Mouse (Mus musculus): Measurements from ENCODE around the gene Plxna4.

The Plxna4 gene

DNA sequence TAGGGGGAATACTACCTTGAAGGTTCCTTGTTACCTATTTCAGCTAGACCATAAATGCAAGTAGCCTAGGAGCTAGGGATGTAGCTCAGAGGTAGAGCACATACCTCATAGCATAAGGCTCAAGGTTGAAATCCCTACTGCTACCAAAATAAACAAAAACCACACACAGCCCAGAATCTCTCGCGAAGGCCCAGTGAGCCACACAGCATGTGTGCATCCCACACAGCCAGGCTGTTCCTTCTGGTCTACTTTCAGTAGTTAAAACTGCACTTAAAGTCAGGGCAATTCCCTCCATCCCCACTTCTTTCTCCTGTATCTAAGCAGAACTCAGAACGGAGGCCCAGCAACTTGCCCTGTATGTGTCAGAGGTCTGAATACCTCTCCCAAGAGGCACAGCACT, 116.4 kb downstream of the Plxna4 start:
- no peak for DNase-seq

DNA sequence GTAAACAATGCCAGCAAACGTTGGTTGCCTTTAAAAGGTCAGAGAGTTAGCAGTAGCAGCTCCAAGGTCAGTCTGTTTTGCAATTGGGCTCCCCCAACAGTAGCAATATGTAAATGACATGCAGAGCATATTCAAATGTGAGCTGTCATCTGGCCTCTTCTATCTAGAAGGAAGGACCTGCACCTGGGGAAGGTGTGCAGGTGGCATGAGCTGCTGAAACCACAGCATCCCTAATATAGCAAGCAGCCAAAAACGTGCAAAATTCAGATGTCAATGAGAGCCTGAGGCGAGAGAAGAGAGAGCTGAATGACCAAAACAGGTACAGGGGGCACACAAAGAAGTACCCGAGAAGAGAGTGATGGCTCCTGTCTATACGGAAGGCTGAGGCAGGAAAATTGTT, 118.8 kb downstream of the Plxna4 start:
- no peak for DNase-seq

DNA sequence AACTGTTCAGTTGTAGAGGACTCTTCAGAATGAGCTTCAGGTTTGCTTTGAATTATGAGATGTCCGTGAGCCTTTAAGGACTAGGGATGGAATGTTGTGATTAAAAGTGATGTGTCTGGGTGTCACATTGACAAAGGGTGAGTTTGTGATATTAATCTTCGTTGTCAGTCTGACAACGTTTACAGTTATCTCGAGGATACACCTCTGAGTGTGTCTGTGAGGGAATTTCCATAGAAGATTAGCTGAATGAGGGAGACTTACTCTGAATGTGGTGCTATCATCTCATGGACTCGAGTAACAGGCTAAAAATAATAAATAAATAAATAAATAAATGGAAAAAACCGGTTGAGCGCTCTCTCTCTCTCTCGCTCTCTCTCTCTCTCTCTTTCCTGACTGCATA, 122.9 kb downstream of the Plxna4 start:
- no peak for DNase-seq

DNA sequence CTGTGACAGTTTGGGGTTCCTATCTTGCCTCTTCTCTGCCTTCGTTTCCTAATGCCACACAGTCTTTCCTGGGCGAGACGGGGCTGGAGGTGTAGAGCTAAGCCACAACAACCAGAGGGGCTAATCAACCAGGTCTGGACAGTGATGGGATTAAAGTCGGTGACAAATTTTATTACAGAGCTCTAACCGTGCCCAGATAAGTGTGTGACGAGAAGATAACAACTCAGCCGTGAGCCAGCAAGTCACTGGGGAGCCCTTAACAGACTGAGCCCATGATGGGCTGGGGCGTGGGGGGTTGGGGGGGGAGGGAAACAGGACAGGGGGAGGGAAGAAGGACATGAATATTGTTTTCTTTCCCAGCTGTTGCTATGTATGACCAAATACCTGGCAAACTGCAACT, 123.4 kb downstream of the Plxna4 start:
- no peak for DNase-seq

DNA sequence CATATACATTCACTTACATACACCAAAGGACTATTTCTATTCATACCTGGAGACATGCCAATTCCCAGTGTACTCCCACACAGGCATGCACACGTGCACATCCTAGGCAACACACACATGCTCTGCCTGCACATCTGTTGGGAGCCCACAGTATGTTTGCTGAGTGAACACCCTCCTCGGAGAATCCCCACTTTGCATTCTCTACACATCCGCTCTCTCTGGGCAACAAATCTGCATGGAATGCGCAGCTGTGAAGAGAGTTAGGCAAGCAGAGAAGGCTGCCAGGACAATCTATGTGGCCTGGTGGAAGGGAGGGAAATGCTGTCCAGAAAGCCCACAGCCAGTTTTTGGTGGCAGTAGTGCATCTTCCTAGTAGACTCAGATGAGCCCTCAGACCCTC, 123.9 kb downstream of the Plxna4 start:
- peak; percentile 47 for DNase-seq

DNA sequence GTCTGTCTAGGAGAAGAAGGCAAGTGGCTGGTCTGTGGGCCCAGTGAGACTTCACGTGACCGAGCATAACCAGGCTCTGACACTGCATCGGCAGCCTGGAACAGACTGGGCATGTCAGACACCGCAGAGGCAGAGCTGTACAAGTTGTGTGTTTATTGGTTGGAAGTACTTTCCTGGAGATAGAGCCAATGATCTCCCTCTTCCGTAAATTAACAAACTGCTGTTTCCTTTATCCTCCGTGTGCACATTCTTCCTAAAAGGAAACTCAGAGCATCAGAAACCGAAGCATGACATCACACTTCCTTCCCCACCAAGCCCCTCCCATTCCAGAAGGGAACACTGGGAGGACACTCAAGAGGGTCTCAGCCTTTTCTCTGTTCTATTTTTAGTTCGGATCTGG, 127.6 kb downstream of the Plxna4 start:
- peak; percentile 76 for DNase-seq

DNA sequence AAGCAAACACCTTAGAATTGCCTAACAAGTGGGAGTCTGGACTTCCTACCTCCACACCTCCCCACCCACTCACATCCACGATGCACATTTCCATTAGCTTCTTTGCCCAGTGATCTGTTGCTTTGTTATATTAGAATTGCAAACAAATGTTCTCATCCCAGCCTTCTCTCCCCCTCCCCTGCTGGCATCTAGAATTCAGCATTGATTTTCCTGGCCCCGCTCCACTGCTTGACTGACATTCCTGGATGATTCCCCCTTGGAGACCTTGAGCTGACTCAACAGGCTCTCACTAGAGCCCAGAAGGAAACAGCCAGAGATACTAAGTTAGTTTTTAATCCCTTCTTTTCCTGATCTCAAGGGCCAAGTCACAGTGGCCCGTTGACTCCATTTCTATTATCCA, 131.4 kb downstream of the Plxna4 start:
- DNase-seq: peak; percentile 40

DNA sequence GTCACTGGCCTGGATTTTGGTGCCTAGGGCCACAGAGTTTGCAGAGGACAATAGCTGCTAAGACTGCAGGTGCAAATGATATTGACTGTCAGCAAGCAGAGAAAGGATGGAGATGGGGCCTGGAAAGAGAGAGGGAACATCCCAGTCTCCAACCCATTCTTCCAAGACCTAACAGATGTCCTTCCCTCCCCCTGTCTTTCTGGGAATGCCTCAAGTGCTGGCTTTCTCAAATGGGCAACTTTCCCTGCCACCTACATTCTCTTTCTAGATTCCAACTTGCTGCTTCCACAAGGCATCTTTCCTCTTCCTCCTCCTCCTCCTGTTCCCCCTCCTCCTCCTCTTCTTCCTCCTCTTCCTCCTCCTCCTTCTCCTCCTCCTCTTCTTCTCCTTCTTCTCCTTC, 136.1 kb downstream of the Plxna4 start:
- no peak for DNase-seq

DNA sequence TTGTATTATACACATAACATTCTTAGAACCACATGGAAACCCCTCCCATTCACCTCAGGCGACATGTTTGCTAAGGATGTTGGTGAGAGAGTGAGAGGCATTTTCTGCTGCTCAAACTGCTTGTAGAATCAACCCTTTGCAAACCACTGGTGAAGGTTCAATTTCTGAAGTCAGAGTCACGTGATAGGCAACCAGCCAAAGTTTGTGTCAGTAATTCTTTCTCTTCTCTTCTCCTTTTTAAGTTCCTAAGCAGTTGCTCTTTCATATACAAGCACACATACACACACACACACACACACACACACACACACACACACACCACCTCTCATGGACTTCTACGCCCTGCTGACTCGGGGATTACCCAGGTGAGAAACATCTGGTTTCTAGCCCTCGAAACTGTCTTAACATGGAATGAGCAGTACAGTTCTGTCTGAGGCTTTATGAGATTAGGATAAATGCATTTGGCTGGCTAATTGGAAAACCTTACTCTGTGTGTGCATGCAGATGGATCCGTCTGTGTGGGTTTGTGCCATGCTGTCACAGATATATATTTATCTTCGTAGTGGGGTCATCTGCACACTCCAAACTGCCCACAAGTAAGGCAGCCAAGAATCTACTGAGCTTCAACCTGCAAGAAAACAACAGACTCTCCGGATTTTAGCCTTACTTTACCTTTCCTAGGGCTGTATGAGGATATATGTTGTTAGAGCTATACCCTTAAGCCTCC, 138.6 kb downstream of the Plxna4 start:
- DNase-seq: no peak

DNA sequence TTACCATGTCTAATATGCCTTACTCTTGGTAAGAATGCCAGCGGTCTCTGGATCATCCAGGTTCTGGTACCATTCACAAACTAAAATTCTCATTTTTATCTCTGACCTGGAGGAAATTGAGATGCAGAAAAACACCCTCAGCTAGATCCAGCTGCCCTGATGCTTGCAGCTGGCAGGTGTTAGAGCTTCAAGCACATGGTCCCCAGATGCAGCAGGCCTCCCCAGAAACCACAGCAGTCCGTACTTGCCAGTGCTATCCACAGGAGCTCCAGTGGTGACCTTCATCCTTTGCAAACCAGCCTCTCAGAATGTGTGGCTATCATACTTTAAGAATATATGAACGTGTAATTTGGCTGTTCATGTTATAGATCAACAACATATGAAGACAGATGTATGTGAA, 139.2 kb downstream of the Plxna4 start:
- no peak for DNase-seq

DNA sequence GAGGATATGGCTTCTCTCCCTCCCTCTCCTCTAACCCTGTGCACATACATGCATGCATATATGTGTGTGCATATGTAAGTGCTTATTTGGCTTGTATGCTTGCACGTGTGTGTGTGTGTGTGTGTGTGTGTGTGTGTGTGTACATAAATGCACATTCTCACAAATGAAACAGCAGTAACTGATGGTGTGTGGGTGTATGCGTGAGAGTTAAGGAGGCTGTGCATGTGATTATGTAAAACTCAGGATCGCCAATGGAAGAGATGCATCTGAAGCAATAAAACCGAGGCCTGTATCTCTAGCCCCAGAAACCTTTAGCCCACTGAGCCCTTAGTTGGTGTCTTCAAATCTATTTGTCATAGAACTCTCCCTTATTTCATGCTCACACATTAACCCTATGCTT, 141.7 kb downstream of the Plxna4 start:
- DNase-seq: no peak

DNA sequence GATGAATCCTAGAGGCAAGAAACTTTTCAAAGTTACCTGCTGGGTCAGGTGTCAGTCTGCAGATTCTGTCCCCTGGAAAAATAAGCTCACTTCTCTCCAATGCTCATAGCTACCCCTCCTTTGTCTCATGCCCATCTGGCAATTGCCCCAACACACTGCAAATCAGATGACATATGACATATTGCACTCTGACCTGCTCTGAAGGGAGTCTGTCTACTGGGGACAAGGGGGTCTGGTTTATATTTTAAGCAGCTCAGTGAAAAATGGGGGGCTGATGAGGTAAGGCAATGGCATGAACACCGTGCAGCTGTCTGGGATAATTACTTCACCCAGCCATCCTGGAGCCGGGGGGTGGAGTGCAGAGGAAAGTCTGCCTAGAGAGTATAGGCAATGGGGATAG, 142.7 kb downstream of the Plxna4 start:
- no peak for DNase-seq

DNA sequence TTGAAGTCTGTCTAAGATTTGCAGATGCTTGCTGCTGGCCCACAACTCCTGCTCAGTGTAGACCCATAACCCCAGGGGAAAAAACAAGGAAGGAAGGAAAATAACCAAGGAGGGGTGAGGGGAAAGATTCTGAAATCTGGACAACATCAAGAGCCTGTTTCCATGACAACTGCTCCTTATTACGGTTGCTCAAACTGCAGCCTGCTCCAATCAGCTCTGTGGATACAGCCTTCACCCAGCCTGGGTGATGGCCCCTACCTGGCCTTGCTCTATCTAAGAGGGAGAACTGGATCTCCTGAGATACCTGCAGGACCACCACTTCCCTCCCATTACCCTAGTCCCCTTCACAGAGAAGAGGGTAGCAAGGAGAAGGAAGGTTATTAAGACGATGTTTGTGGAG, 143.6 kb downstream of the Plxna4 start:
- DNase-seq: no peak

DNA sequence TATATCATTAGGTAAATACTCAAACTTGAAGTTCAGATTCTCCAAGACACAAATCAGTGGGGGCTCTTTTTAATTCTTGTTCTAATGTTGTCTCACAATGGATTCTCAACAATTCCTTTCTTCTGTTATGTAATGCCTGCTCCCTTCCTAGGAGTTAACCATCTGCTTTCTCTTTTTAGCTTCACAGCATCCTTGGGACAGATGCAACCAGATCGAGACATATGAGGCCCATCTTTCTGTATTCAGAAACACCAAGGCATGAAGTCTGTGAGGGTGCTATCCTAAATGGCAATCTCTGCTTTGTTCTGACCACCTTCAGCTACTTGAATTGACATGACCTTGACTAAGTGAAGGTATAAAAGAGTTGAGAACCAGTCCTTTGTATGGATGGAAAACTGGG, 144.3 kb downstream of the Plxna4 start:
- no peak for DNase-seq

DNA sequence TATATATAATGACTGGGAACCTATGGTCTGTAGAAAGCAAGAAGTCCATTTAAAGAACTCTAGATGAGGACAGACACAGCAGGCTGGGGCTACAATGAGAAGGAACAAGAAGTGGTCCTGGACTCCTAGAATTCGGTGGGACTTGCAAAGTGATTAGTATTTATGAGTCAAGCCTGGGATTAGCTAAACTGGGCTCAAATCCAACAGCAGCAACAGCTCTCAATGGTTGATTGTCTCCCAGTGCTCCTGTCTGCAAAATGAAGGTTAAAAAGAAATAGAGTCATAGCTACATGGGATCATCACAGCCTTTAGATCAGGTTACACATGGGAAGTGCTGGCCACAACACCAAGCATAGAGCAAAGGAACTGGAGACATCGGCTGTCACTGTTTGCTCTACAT, 148.6 kb downstream of the Plxna4 start:
- DNase-seq: no peak

DNA sequence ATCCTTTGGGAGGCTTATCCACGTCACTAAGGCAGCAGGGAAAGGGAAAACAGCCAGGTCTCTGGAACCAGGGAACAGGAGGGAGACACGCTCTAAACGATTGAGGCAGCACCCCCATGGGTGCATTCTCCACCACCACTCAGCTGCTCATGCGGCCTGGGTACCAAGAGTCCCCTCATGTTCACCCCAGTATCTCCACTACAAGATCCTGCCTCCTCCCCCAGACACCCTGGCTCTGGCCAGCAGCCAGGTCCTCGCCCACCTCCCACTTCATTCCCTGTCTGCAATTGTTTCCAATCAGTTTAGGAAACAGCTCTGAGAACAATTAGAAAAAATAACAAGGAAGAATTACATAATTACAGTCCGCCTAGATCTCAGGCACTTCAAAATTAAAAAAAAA, 150.8 kb downstream of the Plxna4 start:
- DNase-seq: peak; percentile 55

DNA sequence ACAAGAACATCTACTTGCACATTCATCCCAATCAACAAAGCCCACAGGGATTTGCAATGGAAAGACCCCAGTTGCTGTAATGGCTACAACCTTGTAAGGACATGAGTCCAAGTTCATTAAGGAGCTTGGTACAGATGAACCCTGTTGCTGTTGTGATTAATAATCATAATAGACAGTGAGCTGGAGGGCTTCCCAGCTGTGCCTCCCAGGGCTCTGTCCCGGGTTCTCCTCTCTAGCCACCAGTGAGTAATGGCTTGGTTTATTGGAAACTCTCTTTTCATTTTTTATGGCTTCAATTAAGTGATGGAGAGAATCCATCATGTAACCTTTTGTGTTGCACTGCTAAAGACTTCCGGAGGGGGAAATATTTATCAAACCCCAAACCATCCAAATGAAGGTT, 164.9 kb downstream of the Plxna4 start:
- DNase-seq: no peak

DNA sequence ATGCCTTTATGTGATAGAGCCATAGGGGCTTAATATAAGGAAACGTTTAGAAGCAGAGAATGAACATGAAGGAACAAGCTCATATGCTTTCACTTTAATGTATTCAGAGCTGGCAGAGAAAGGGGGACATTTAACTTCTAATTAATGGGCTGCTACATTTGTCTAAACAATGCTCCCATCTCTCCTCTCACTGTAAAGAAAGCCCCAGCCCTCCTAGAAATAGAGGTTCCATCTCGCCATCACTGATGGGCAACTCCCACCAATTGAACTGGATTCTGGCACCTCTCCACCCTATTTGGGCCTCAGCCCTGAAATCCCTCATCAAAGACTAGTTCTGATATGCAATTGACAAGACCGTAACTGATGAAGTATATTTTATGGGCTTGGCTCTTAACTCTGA, 167.4 kb downstream of the Plxna4 start:
- no peak for DNase-seq

DNA sequence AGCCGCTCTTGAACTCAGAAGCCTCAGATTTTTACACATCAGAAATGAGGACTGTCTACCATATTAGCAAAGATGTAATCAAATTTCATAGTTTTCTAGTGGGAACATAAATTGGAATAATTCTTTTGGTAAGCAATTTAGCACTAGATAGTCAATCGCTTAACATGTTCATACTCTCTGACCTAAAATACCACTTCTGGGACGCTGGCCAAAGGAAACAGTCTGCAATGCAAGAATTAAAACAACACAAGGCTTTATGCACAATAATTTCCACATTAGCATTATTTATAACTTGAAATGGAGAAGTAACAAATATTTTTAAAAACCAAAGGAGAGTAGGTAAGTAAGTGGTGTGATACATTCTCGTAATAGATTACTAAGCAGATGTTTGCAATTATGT, 170.6 kb downstream of the Plxna4 start:
- peak; percentile 34 for DNase-seq

DNA sequence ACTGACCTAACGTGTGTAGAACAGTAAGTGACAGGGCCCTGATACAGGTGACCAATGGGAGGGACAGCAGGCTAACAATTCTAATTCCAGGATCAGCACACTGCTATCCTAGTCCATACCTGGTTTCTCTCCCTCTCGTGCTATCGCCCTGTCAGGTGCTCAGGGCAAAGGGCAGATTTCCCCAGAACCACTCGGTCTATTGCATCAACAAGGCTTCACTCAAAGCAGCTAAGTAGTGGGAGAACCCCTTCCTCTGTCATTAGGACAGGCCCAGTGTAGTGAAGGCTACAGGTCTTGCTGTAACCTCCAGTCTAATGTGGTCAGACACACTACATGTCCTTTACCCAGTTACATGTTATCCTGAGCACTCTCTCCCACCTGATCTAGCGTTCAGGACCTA, 176.7 kb downstream of the Plxna4 start:
- no peak for DNase-seq

DNA sequence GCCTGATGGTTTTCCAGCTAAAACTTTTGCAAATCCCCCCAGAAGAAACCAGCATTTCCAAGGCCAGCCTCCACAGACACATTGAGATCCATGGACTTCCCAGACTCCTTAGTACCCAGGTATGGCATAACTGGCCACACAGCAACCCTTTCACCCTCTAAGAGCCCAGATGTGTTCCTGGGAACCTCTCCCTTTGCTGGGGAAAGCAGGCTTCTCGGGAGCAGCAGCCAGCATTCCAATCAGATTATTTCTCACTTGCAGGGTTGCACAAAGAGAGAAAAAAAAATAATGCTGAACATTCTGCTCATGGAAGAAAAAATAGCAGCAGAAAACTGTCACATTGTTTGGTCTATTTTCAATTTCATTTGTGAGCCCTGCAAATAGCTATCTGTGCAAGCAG, 178.4 kb downstream of the Plxna4 start:
- DNase-seq: no peak

DNA sequence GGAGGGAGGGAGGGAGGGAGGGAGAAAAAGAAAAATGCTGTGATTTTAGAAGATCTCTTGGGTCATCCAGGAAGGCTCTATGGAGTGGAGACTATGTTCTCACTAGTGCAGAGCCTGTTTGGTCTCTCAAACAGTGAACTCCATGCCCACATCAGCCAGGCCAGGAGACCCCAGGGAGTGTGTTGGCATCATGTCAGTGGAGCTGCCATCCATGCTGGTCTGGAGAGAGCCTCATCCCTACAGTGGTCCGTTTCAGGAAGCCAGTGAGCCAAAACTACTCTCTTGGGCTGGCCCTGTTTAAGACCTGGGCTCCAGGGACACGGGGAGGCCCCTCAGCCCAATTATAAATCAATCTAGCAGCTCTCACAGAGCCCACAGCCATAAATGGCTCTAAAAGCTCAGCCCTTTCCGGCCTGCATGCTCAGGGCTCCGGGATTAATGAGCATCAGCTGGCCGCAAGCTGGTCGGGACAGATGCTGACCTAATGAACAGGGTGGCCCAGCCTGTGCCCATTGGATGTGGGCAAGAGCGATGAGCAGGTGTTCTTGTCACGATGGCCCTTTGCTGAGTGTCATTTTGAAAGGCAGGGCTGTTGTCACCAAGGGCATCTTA, 180.3 kb downstream of the Plxna4 start:
- no peak for DNase-seq

DNA sequence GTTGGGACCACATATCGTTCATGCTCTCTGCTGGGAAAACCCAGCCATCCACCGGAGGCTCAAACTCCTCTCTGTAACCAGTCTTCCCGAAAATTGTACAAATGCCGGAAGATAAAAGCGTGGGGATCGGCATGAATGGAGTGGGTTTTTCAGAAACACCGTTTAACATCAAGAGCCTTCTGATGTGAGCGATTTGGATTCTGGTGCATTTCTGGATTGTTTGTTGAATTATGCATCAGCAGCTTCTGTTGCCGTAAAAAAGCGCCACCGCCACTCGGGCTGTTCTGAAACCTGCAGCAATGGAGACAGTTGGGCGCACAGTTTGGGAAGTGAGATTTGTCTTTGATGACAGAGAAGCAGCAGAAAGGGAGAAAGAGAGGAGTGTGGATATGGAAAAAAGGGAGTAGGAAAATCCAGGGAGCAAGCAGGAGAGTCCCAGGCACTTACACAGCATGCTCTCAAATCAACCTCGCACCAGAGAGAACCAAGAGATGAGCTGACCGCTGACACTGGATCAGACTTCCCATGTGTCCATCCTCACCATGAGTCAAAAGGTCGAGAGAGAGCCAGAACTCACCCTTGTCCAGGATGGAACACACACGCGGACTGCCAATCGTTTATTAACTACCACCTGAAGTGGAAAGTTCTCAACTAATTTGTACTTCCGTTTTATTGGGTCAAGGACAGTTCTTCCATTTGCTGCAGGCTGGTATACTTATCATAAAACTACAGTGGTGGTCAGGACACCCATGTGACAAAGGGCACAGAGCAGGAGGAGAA, 181.5 kb downstream of the Plxna4 start:
- DNase-seq: no peak

DNA sequence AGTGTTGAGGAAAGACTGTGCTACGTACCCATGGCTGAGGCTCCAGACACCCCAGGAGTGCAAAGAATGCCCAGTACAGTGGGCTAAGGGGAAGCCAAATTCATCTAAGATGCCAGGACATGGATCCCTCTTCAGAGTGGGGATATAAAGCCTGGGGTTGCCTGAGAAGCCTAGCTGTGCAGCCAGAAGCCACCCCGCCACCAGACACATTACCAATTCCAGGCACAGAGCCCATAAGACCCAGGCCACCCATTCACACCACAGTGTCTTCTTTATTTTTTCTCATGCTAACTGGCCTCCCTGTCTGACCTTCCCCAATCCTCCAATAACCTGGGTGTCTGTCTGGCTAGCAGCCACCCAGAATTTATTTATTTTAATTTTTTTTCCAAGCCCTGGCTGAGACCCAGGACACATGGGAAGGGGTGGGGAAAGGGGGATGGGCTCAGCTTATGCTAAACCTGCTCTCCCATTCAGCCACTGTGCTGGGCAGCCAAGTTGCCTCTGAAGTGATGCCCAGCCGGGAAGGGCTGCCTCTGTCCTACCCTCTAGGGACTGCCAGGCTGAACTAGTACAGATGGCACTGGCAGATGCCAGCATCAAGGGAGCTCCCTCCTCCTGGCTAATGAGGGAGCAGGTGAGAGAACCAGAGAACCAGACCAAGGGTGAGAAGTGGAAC, 185.3 kb downstream of the Plxna4 start:
- DNase-seq: no peak

Measured in lung, postnatal 10 days (tissue).